In the genomic region with DNA sequence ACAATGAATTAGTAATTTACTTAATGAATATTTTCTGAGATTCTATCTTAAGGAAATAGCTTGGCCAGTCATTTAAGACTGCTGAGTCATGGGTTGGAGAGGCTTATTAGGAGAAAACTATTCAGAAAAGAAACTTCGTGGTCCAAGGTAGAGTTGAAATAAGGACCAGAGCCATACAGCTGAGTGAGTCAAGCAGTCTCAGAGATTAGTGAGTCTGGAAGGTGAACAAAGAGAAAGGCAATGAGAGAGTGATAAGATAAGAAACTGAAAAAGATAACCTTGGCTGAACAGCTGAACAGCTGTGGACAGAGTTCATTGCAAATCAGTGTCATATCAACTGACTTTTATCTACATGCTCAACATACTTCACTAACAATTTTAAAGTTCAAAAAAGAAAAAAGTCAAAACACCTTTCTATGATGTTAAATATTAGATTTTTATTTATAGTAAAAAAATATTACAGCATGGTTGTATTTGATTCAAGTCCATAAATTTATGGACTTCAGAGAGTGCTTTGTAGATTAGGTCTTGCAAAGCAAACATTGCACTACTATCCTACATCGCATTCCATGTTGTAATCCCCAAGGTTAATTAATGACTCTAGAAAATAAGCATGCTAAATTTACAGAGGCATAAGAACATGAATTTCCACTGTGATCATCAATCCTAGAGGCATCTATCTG, we compare ENCODE assay signal across 22 mouse cellular contexts.
"Had no signal": no experiment of that assay in that cellular context is flagged by ENCODE, and none has a peak within 500 bp of the region (broad histone marks: within the 10 kb centered on the region; RNA-seq: fewer than 3 reads in every experiment).

No protein-coding gene starts in this region.

- H3K9me3 ChIP-seq: limb, embryonic 10.5 days; limb, embryonic 13.5 days; midbrain, embryonic 12.5 days; midbrain, embryonic 15.5 days; neural tube, embryonic 12.5 days; neural tube, embryonic 15.5 days had no signal

- H3K9ac ChIP-seq: limb, embryonic 13.5 days; liver, embryonic 14.5 days; liver, postnatal 0 days; lung, embryonic 14.5 days; midbrain, embryonic 12.5 days; midbrain, embryonic 15.5 days; neural tube, embryonic 12.5 days; neural tube, embryonic 15.5 days had no signal

- ATAC-seq: liver, postnatal 0 days; lung, postnatal 0 days; midbrain, embryonic 15.5 days had no signal

- H3K36me3 ChIP-seq: limb, embryonic 10.5 days; limb, embryonic 13.5 days; midbrain, embryonic 12.5 days; midbrain, embryonic 15.5 days; neural tube, embryonic 12.5 days; neural tube, embryonic 15.5 days had no signal

- H3K4me2 ChIP-seq: limb, embryonic 13.5 days; liver, embryonic 11.5 days; lung, embryonic 14.5 days; midbrain, embryonic 12.5 days; midbrain, embryonic 15.5 days; neural tube, embryonic 12.5 days; neural tube, embryonic 15.5 days had no signal

- H3K4me1 ChIP-seq: limb, embryonic 10.5 days; limb, embryonic 13.5 days; midbrain, embryonic 12.5 days; midbrain, embryonic 15.5 days; neural tube, embryonic 12.5 days; neural tube, embryonic 15.5 days had no signal

- H3K27ac ChIP-seq: left cerebral cortex, adult 2 months; limb, embryonic 10.5 days; limb, embryonic 13.5 days; liver, embryonic 14.5 days; macrophage; midbrain, embryonic 12.5 days; midbrain, embryonic 15.5 days; neural tube, embryonic 12.5 days; neural tube, embryonic 15.5 days had no signal

- H3K27me3 ChIP-seq: limb, embryonic 13.5 days; midbrain, embryonic 12.5 days; midbrain, embryonic 15.5 days; neural tube, embryonic 12.5 days; neural tube, embryonic 15.5 days had no signal

- DNase-seq: kidney, adult 18-20 months; kidney, adult 9 months; kidney, postnatal 14 days; kidney, postnatal 4 days; layer of hippocampus, postnatal 36 days; liver, postnatal 0 days; lung, embryonic 14.5 days; right cerebral cortex, adult 18-20 months; right cerebral cortex, postnatal 14 days; right cerebral cortex, postnatal 4 days; thymus, postnatal 25 days had no signal

- H3K4me3 ChIP-seq: left cerebral cortex, adult 2 months; limb, embryonic 10.5 days; limb, embryonic 13.5 days; midbrain, embryonic 12.5 days; midbrain, embryonic 15.5 days; neural tube, embryonic 12.5 days; neural tube, embryonic 15.5 days had no signal
